Mouse (Mus musculus) midbrain, embryonic 15.5 days (tissue): ENCODE measurements at regions not wholly inside any gene's neighbourhood (a gene's known extent, or its start where the extent isn't known, plus 50 kb on each side); places are given as distances from the start of the nearest gene placed in this dataset.

Source experiments
- ATAC-seq: fragments of 200-750 bp; cut with Nextera tagmentation; replicated peaks from 2 replicates; pipeline ENCODE4 v1.8.0; 2017; ENCODE audit warnings: moderate TSS enrichment
- H3K27ac ChIP-seq: fragments of 300-500 bp; sonication (generic); 2 replicates; pipeline ENCODE4 v1.5.1; 2015; ENCODE audit warnings: mild to moderate bottlenecking, inconsistent platforms
- H3K27me3 ChIP-seq: fragments of 300-500 bp; sonication (generic); replicated peaks from 2 replicates; pipeline ENCODE4 v1.6.1; 2015; ENCODE audit warnings: inconsistent platforms
- H3K36me3 ChIP-seq: fragments of 300-500 bp; sonication (generic); replicated peaks from 2 replicates; pipeline ENCODE4 v1.6.1; 2015; ENCODE audit warnings: inconsistent platforms
- H3K4me1 ChIP-seq: fragments of 300-500 bp; sonication (generic); 2 replicates; pipeline ENCODE4 v1.6.1; 2015; ENCODE audit warnings: inconsistent platforms
- H3K4me2 ChIP-seq: fragments of 300-500 bp; sonication (generic); 2 replicates; pipeline ENCODE4 v1.6.1; 2015; ENCODE audit warnings: inconsistent platforms, mild to moderate bottlenecking, moderate library complexity
- H3K4me3 ChIP-seq: fragments of 300-500 bp; sonication (generic); 2 replicates; pipeline ENCODE4 v1.5.1; 2015; ENCODE audit warnings: mild to moderate bottlenecking, inconsistent platforms
- H3K9ac ChIP-seq: fragments of 300-500 bp; sonication (generic); 2 replicates; pipeline ENCODE4 v1.6.1; 2015; ENCODE audit warnings: mild to moderate bottlenecking, inconsistent platforms
- H3K9me3 ChIP-seq: fragments of 300-500 bp; sonication (generic); 2 replicates; pipeline ENCODE4 v1.6.1; 2016; ENCODE audit warnings: inconsistent platforms
- WGBS: fragments of 180-500 bp; shearing (Covaris S2); methylation state at CpG from one replicate; pipeline ENCODE4 v1.1.7; 2015; ENCODE audit warnings: mixed read lengths; 5-methylcytosine and 5-hydroxymethylcytosine counted together

- no peaks in the 10 kb centered on the region for H3K36me3 ChIP-seq
- no peak overlapping the region for H3K9ac ChIP-seq
- no peaks in the 10 kb centered on the region for H3K9me3 ChIP-seq
- no peaks in the 10 kb centered on the region for H3K4me1 ChIP-seq
- no peak overlapping the region for H3K27ac ChIP-seq
- ATAC-seq, result no peak
- H3K4me3 ChIP-seq, result no peak overlapping the region
- no peak overlapping the region for H3K4me2 ChIP-seq
- H3K27me3 ChIP-seq, result no peaks in the 10 kb centered on the region
These were observed 619.7 kb downstream of the Nova1 start for GRCm38 (mm10) chr12:46199076-46199475.

DNA sequence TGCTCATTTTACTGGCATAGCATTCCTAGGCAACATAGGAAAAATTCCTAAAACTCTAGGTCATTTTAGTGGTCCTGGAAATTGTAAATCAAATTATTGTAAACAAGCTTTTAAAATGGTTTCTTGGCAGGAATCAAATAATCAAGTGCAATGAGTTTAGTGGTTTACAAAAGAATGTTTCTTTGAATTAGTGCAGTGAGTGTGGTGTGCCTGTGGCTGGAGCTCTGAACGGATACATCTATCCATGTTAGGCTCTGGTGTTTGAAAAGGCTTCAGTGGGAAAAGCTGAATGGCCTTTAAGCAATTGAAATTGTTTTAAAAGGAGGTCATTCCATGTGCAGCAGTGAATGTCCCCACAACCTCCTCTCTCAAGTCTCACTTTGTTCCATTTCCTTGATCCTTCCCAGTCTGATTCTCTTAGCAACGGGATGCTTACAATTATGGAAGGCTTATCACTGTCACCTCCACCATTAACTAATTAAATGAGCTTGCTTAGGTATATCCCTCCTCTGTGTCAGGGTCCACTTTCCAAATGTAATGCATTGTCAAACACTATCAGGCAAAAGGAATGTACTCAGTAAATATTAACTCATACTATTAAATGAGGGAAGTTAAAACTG, 621.1 kb downstream of the Nova1 start:
- no peak overlapping the region for H3K9ac ChIP-seq
- H3K36me3 ChIP-seq, result no peaks in the 10 kb centered on the region
- ATAC-seq, result no peak
- WGBS, result 38% methylated on average over 2 of the region's 2 CpGs
- no peak overlapping the region for H3K4me3 ChIP-seq
- no peak overlapping the region for H3K27ac ChIP-seq
- no peaks in the 10 kb centered on the region for H3K9me3 ChIP-seq
- no peaks in the 10 kb centered on the region for H3K4me1 ChIP-seq
- H3K27me3 ChIP-seq, result no peaks in the 10 kb centered on the region
- H3K4me2 ChIP-seq, result no peak overlapping the region

DNA sequence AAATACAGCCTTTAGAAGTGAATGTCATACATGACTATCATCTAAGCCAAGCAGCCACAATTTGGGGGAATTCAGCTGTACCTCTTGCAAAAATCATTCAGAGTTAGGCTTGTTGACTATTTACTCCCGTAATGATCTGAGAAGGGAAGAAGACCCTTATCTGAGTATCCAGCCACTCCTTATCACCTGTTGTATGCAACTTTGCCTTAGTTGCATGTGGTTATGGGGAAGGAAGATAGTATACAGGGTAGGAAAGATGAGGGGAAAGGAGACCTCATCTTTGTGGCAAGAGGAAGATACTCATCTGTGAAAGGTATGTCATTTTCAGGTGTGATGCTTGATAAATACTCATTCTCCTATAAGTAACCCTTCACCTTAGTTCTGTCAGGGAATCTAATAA, 624.6 kb downstream of the Nova1 start:
- Histone ChIP-seq H3K4me2 (no peak overlapping the region), H3K9me3 (no peaks in the 10 kb centered on the region), H3K27ac (no peak overlapping the region), H3K27me3 (no peaks in the 10 kb centered on the region), H3K36me3 (no peaks in the 10 kb centered on the region), H3K4me1 (no peaks in the 10 kb centered on the region), H3K4me3 (no peak overlapping the region), H3K9ac (no peak overlapping the region)
- no peak for ATAC-seq
- WGBS, result 89% methylated on average over 1 of the region's 1 CpGs
